In genomic region chr5:112237439-112237838, GRCm38 (mm10) we compare ENCODE assay signal across 9 mouse cellular contexts. TPM values are rescaled to one million over a fixed set of nuclear protein-coding genes. Genes with fewer than 3 reads are reported as not detected.
DNase-seq lines count a peak whose midpoint lies in the region; ATAC-seq lines count a peak whose summit lies in the region.
"Had no signal": no experiment of that assay in that cellular context is flagged by ENCODE, and none has a peak within 500 bp of the region (broad histone marks: within the 10 kb centered on the region; RNA-seq: fewer than 3 reads in every experiment).

No protein-coding gene starts in this region.

- peak; percentile 85 for ATAC-seq in forebrain, embryonic 11.5 days (replicated peaks; ENCODE audit: low FRiP score)
- ATAC-seq in limb, embryonic 12.5 days (ENCODE audit: insufficient number of reproducible peaks, insufficient read depth, low FRiP score, low TSS enrichment, low read depth) = no peak; the same call in 1 of the 2 replicates
- peak; percentile 37; the same call in 1 of the 2 replicates for ATAC-seq in stomach, embryonic 15.5 days (ENCODE audit: insufficient read depth, low FRiP score, low read depth)

- peak overlapping the region; percentile 65 for H3K9ac ChIP-seq in forebrain, embryonic 11.5 days (ENCODE audit: low read length)
- no peak overlapping the region; the same call in 1 of the 2 replicates for H3K9ac ChIP-seq in limb, embryonic 12.5 days (replicated peaks)
- no peak overlapping the region for H3K9ac ChIP-seq in stomach, embryonic 15.5 days

- H3K4me2 ChIP-seq in forebrain, embryonic 11.5 days (ENCODE audit: low read depth, low read length, severe bottlenecking) = peak overlapping the region; percentile 43
- H3K4me2 ChIP-seq in limb, embryonic 12.5 days = peak overlapping the region; percentile 41
- H3K4me2 ChIP-seq in stomach, embryonic 15.5 days = peak overlapping the region; percentile 21

- DNase-seq in cerebellum, postnatal 25 days = peak; percentile 33 to 41
- no peak for DNase-seq in cerebellum, adult 8-10 months
- DNase-seq in forebrain, embryonic 11.5 days (ENCODE audit: low spot score) = peak; percentile 88
- no peak for DNase-seq in gastrocnemius, postnatal 36 days
- no peak for DNase-seq in frontal cortex, postnatal 14 days (ENCODE audit: low spot score in 2 of 2)
- DNase-seq in lung, postnatal 25 days (ENCODE audit: low spot score) = no peak

- H3K27me3 ChIP-seq in forebrain, embryonic 11.5 days (ENCODE audit: control insufficient read depth, insufficient read depth, low read length) = no peaks in the 10 kb centered on the region
- peaks cover 45% of the 10 kb centered on the region for H3K27me3 ChIP-seq in limb, embryonic 12.5 days
- H3K27me3 ChIP-seq in stomach, embryonic 15.5 days (replicated peaks) = peaks cover 5% of the 10 kb centered on the region; the same call in 1 of the 2 replicates

- H3K36me3 ChIP-seq in forebrain, embryonic 11.5 days (ENCODE audit: control insufficient read depth, insufficient read depth, low read length) = no peaks in the 10 kb centered on the region
- H3K36me3 ChIP-seq in limb, embryonic 12.5 days = no peaks in the 10 kb centered on the region
- H3K36me3 ChIP-seq in stomach, embryonic 15.5 days = no peaks in the 10 kb centered on the region

- H3K4me1 ChIP-seq in forebrain, embryonic 11.5 days (replicated peaks; ENCODE audit: control insufficient read depth, insufficient read depth, low read length) = peaks cover 29% of the 10 kb centered on the region
- H3K4me1 ChIP-seq in limb, embryonic 12.5 days (replicated peaks) = peaks cover 19% of the 10 kb centered on the region
- H3K4me1 ChIP-seq in stomach, embryonic 15.5 days = peaks cover 9% of the 10 kb centered on the region; the same call in 1 of the 2 replicates

- no peaks in the 10 kb centered on the region for H3K9me3 ChIP-seq in forebrain, embryonic 11.5 days (ENCODE audit: control insufficient read depth, low read length)
- H3K9me3 ChIP-seq in limb, embryonic 12.5 days = no peaks in the 10 kb centered on the region
- H3K9me3 ChIP-seq in stomach, embryonic 15.5 days = no peaks in the 10 kb centered on the region

- under 1% methylated on average over 16 of the region's 16 CpGs for WGBS in forebrain, embryonic 11.5 days
- 2% methylated on average over 16 of the region's 16 CpGs for WGBS in limb, embryonic 12.5 days
- 4% methylated on average over 16 of the region's 16 CpGs for WGBS in stomach, embryonic 15.5 days

- H3K4me3 ChIP-seq in forebrain, embryonic 11.5 days (ENCODE audit: low read depth, low read length) = peak overlapping the region; percentile 9; the same call in 1 of the 2 replicates
- peak overlapping the region; percentile 6; the same call in 1 of the 2 replicates for H3K4me3 ChIP-seq in limb, embryonic 12.5 days (replicated peaks)
- no peak overlapping the region for H3K4me3 ChIP-seq in stomach, embryonic 15.5 days (replicated peaks)

- intact Hi-C loops in gastrocnemius, postnatal 36 days (cut with DNase I) = no loop called here

- peak overlapping the region; percentile 97 for H3K27ac ChIP-seq in forebrain, embryonic 11.5 days (ENCODE audit: low read depth, low read length)
- H3K27ac ChIP-seq in limb, embryonic 12.5 days = no peak overlapping the region
- 0 out of 2 replicates have a peak overlapping the region, but pooled peaks have one; percentile 3 for H3K27ac ChIP-seq in stomach, embryonic 15.5 days

RNA-seq across cellular contexts. Expression of gene Cryba4, which starts 14.9 kb away (rescaled TPM):
- polyA plus RNA-seq in forebrain, embryonic 11.5 days (2014; fragmentation: Nextera tagmentation; extraction: Ambion mirVana) = 0.48 and 1.1 TPM in 2 replicates
- 0.59 and 0.64 TPM in 2 replicates for polyA plus RNA-seq in limb, embryonic 12.5 days (2016; fragmentation: Nextera tagmentation; extraction: Ambion mirVana)
- polyA plus RNA-seq in stomach, embryonic 15.5 days (2015; fragmentation: Nextera tagmentation; extraction: Ambion mirVana) = 1.7 TPM in 2 replicates
- total RNA-seq in gastrocnemius, postnatal 36 days (2021) = under 1 TPM in 1 of 2 experiments, not detected in 1; 0.61 TPM

RNA-seq across cellular contexts. Expression of gene Crybb1, which starts 18.2 kb away (rescaled TPM):
- 0.48 and 0.73 TPM in 2 replicates for polyA plus RNA-seq in forebrain, embryonic 11.5 days (2014; fragmentation: Nextera tagmentation; extraction: Ambion mirVana)
- 0.28 and 0.67 TPM in 2 replicates for polyA plus RNA-seq in limb, embryonic 12.5 days (2016; fragmentation: Nextera tagmentation; extraction: Ambion mirVana)
- 4.0 TPM in 2 replicates for polyA plus RNA-seq in stomach, embryonic 15.5 days (2015; fragmentation: Nextera tagmentation; extraction: Ambion mirVana)
- total RNA-seq in gastrocnemius, postnatal 36 days (2021) = 1 to 10 TPM; 2.4 to 4.1 TPM
- total RNA-seq: monocyte, adult 5-6 weeks had no signal

RNA-seq across cellular contexts. Expression of gene Tpst2, which starts 39.1 kb away (rescaled TPM):
- polyA plus RNA-seq in forebrain, embryonic 11.5 days (2014; fragmentation: Nextera tagmentation; extraction: Ambion mirVana) = 30.9 and 34.3 TPM in 2 replicates
- polyA plus RNA-seq in limb, embryonic 12.5 days (2016; fragmentation: Nextera tagmentation; extraction: Ambion mirVana) = 34.3 and 35.9 TPM in 2 replicates
- 40.8 and 44.4 TPM in 2 replicates for polyA plus RNA-seq in stomach, embryonic 15.5 days (2015; fragmentation: Nextera tagmentation; extraction: Ambion mirVana)
- total RNA-seq in gastrocnemius, postnatal 36 days (2021) = 10 to 100 TPM; 14.4 to 17.0 TPM

Comparison
In these comparisons a context has a peak if more than half of its experiments do, and no peak if none do; other contexts are left out.
1. DNase-seq: peak in cerebellum, postnatal 25 days (2 of 2) and forebrain, embryonic 11.5 days (single experiment); none in cerebellum, adult 8-10 months (single experiment), gastrocnemius, postnatal 36 days (0 of 2), frontal cortex, postnatal 14 days (0 of 2) and lung, postnatal 25 days (single experiment).
2. Peak in every context shown above with its lines, with median percentiles within 50 percentile points of each other: H3K4me2 ChIP-seq.